Mouse (Mus musculus) left cerebral cortex, adult 18-20 months (tissue): ENCODE measurements around the gene Mill2. TPM values are rescaled to one million over a fixed set of nuclear protein-coding genes. Genes with fewer than 3 reads are reported as not detected.

Experiments used
- total RNA-seq, 2 experiments: library from RNA; stranded (reverse); gene quantifications; 2 replicates each; pipeline ENCODE4 v1.2.3; 2021

Gene Mill2
- total RNA-seq, 2 experiments from 2014 or later: 2.3 to 3.0 TPM

Other genes starting within 250 kb of the Mill2 start
- not detected for gene Psg23, start 223.5 kb upstream of the Mill2 start, total RNA-seq
- gene Psg21, start 183.2 kb upstream of the Mill2 start, total RNA-seq: not detected
- not detected for gene Psg20, start 153.8 kb upstream of the Mill2 start, total RNA-seq
- gene Psg22, start 121.9 kb upstream of the Mill2 start, total RNA-seq: not detected
- not detected for gene Psg19, start 41.4 kb upstream of the Mill2 start, total RNA-seq
- not detected for gene Psg17, start 18.4 kb upstream of the Mill2 start, total RNA-seq
- gene Pglyrp1, start 31.4 kb downstream of the Mill2 start, total RNA-seq: 10 to 100 TPM in 1 of 2 experiments, 1 to 10 TPM in 1; 9.5 to 19.9 TPM
- gene Ccdc61, start 70.4 kb downstream of the Mill2 start, total RNA-seq: 10 to 100 TPM; 10.5 to 12.6 TPM
- 10 to 100 TPM; 69.9 to 70.1 TPM for gene Nova2, start 85.9 kb downstream of the Mill2 start, total RNA-seq
- gene Nanos2, start 147.4 kb downstream of the Mill2 start, total RNA-seq: under 1 TPM; 0.40 to 0.49 TPM
- 10 to 100 TPM; 53.8 to 59.5 TPM for gene Mypop, start 151.3 kb downstream of the Mill2 start, total RNA-seq
- 10 to 100 TPM; 55.7 to 57.8 TPM for gene Irf2bp1, start 164.1 kb downstream of the Mill2 start, total RNA-seq
- gene Foxa3, start 183.6 kb downstream of the Mill2 start, total RNA-seq: not detected
- 100 to 1,000 TPM; 116 to 123 TPM for gene Sympk, start 184.4 kb downstream of the Mill2 start, total RNA-seq
- gene Rsph6a, start 214.7 kb downstream of the Mill2 start, total RNA-seq: under 1 TPM in 1 of 2 experiments, not detected in 1; 0.35 TPM
- gene Dmwd, start 236.3 kb downstream of the Mill2 start, total RNA-seq: 100 to 1,000 TPM; 143 TPM
- 10 to 100 TPM; 26.6 to 32.0 TPM for gene Dmpk, start 243.9 kb downstream of the Mill2 start, total RNA-seq